Mouse (Mus musculus) MN1 (cell line): Measurements from ENCODE around the gene Apela.
"Not testable (repeated sequence)": the region's sequence is repeated elsewhere in the genome, so short reads cannot be mapped to it uniquely, and the experiment has no call there.

ENCODE experiments used
- DNase-seq: peaks from one replicate; pipeline ENCODE4 v3.0.0-alpha.2; 2016; ENCODE audit warnings: low spot score

The Apela gene

GRCm38 (mm10) chr8:65022485-65022884 is 14.7 kb downstream of the Apela start:
- no peak for DNase-seq

- no peak for DNase-seq
These were observed 18.7 kb downstream of the Apela start, which contains the start of the genes Trim61 and Trim60 for GRCm38 (mm10) chr8:65018423-65018822. Trim61 (minus strand) TSS chr8:65018523. Trim60 (minus strand) TSS chr8:65018584.

DNA sequence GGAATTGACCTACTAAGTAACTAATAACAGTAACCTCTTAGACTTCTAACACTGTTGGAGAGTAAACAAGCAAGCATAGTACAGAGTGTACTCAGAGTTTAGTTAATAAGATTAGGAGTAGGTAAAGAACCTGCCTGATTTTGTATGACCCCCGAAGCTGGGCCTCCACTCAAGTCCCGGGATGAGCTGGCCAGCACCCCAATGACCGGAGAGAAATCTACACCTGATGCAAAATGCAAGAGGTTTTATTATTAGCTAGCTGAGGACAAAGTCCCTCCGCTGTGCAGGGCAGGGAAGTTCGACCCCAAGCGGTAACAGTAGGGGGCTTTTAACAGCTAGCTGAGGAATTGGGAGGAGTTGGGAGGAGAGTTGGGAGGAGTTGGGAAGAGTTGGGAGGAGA is 29.5 kb downstream of the Apela start:
- DNase-seq = not testable (repeated sequence)

DNA sequence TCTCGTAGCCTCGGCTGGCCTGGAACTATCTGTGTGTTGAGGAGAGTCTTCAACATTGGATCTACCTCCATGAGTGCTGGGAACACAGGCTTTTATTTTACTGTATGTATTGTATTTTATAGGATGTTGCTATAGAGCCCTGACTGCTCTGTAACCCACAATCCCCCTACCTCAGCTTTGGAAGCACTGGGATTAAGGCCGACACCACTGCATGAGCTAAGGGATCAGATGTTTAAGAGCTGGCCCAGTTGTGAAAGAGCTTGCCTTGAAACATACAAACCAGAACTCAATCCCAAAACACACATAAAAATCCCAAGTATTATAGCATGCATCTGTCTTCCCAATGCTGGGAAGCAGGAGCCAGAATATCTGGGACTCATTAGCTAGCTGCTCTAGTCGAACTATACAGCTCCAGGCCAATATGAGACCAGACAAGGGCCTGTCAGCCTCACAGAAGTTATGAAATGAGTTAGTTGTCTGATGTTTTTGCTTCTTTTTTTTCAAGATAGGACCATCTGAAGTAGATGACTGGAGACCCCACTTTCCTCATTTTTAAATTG is 38.2 kb downstream of the Apela start:
- DNase-seq = no peak

DNA sequence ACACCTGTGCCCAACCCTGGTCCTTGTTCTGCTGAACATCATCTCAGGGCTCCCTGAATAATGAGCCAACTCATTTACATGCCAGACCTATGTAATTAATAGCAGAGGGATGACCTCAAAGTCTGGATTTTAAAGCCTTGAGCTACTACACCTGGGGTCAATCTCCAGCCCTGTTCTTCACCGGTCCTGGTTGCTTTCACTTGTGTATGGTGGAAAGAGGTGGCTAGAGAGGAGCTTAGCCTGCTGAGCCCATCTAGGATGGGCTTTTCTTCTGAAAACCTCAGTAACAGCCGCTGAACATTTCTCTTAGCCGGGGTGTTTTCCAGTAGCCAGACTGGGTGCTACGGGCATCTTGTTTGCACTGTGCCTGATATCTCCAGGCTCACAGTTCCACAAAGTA is 49.4 kb downstream of the Apela start, which contains the start of gene Trim75:
TSS of gene Trim75 (minus strand) at position 101 of the 400 bp plus-strand sequence.
- no peak for DNase-seq

GRCm38 (mm10) chr8:64983150-64983897 is 53.8 kb downstream of the Apela start:
- no peak for DNase-seq
